Mouse (Mus musculus): Measurements from ENCODE around the gene Olfr688.
A peak's percentile ranks its signal among the peaks of the same experiment; 100 is the strongest.

Gene Olfr688

DNA sequence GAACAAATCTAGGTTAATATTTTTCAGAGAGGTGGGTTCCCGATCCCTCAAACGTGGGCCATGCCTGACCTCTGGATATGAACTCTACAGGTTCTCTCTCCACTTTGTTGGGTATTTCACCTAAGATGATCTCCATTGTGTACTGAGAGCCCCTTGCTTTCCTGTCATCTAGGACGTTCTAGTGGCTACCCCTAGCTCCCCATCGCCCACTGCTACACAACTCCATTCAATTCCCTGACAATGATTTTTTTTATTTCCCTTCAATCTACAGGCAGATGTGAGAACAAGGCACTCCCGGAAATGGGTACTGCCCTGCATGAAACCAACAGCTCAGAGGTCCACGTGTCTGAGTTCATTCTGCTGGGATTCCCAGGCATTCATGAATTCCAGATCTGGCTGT is at the start of gene Olfr688:
Gene Olfr688, plus strand, starts transcription at position 301 of the 400 bp plus-strand sequence.
- no peak for DNase-seq (ENCODE audit: low spot score in 2 of 2)

DNA sequence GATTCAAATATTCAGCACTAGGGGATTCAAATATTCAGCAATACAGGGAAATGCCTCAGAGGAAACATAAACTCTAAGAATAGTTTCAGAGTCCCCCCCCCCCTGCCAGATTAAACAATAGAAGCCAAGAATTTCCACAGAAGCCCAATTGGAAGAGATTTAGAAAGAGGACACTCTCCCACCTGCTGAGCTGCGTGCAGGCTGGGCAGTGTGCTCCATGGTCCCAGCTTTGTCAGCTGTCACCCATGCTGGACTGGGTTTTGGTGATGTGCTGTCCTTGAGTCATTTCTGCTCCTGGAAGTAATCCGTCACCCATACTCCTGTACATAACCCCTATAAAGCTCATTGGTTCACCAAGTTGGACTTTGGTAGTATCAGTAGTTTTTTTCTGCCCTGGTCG is 40.2 kb upstream of the Olfr688 start:
- no peak for DNase-seq (ENCODE audit: low spot score in 2 of 2)

DNA sequence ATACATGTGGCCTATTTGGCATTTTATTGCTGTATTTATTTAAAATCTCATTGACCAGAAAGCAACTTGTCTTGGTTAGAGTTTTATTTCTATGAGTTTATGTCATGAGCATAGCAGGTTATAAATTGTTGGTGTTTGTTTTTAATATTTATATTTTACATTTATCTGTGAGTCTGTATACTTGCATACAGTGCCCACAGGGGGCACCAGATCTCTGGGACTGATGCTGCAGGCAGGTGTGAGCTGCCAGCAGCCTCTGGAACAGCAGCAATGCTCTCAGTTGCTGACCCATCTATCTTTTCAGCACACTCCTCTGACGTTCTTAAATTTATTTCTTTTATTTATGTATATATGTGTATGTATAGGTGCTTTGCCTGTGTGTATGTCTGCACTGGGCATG is 39.7 kb upstream of the Olfr688 start:
- no peak for DNase-seq (ENCODE audit: low spot score in 2 of 2)

DNA sequence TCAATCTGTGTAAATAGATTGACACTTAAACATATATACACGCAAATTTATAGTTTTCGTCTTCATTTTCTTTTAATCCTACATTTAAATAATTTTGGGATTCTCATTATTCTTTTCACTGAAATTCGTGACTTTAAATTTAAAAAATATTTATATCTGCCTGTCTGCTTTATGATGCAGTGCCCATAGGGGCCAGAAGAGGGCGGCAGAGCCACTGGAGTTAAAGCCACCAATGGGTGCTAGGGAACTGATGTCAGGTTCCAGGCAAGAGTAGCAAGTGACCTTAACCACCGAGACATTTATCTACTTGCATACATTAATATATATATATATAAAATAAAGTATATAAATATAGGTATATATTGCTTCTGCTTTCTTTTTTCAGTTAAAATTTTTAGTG is 31.2 kb upstream of the Olfr688 start:
- DNase-seq (ENCODE audit: low spot score in 2 of 2) = peak in 1 of 2 experiments; percentile 68

DNA sequence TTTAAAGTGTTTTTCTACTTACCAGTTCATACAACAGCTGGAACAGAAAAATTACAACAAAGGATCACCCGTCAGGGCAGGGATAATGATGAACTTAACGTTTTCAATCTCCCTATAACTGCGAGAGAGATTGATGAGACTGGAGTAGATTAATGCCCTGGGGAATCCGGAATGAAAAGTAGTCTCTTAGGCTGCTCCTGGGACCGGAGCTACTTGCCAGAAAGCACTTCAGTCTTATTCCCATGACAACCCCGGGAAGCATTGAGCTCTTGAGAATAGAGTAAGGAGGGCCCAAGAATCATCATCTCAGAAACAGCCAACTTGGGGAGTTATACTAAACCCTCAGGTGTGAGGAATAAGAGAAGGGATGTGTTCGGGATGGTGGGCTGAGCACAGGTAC is 15.5 kb upstream of the Olfr688 start:
- DNase-seq (ENCODE audit: low spot score in 2 of 2) = no peak

DNA sequence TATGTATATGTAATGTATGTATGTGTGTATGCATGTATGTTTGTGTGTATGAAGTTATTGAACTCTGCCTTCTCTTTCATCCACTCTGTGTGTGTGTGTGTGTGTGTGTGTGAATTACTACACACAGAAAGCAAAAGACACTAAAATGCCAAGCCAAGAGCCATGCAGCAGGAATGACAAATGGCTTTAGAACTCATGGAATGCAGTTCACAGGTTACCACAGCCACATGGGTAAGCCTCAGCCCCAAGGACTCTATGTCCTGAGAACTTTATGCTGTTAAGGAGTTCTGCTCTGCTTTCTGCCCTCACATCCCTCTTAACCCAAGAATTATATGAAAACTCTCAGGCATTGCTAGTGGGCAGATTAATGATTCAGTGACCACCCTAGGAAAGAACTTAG is 2.2 kb downstream of the Olfr688 start:
- no peak for DNase-seq (ENCODE audit: low spot score in 2 of 2)

DNA sequence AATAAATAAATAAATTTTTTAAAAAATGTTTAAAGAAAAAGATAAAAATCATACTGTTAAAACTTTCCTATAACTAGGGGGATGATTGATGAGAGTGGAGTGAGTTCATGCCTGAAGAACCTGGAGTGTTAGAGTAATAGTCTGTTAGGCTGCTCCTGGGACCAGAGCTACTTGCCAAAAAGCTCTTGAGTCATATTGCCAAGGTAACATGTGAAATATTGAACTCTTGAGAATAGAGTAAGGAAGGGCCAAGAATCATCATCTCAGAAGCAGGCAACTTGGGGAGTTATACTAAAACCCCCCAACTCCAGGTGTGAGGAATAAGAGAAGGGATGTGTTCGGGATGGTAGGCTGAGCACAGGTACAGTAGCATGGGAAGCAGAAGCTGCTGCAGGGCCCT is 23.0 kb downstream of the Olfr688 start, which contains the start of gene Olfr689:
Gene Olfr689, plus strand, starts transcription at position 301 of the 400 bp plus-strand sequence.
- DNase-seq (ENCODE audit: low spot score in 2 of 2) = no peak

DNA sequence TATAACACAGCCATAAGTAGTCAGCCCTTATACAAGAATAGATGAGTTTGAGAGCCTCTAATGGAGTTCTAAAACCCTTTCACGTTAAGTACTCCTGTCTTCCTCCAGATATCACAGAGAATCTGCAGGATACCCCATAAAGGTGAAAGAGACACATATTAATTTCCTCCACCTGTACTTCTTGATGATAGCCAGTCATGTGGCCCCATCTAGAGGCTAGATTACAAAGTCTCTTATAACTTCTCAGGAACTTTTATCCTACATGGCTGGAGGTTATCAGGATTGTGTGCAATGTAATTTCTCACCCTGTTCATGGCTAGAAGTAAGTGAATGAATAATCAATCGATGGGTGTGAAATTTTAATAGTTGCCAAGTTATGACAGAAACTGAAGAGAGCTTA is 37.4 kb downstream of the Olfr688 start:
- no peak for DNase-seq (ENCODE audit: low spot score in 2 of 2)

DNA sequence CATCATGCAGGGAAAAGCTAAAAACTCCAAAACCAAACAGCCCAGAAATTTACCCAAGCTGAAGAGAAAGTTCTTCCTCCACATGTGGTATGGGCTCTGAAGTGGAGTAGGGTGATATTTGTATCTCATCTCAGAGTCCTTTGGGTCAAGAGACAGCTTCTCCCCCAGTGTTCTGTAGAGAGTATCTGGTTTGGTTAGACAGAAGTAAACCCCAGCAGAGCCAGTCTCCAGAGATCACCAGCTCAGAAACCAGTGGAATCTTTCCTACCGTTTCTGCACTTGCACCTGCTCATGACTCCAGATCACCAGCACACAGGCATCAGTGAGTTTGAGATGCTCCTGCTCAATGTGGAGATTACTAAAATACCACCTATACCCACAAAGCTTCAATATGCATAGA is 46.1 kb downstream of the Olfr688 start, which contains the start of gene Olfr690:
Gene Olfr690, minus strand, starts transcription at position 101 of the 400 bp plus-strand sequence.
- no peak for DNase-seq (ENCODE audit: low spot score in 2 of 2)
